Mouse (Mus musculus) B cell, adult 2 months (primary cell): ENCODE results near the gene Anxa11.
"Not testable (repeated sequence)": the region's sequence is repeated elsewhere in the genome, so short reads cannot be mapped to it uniquely, and the experiment has no call there.

Experiments used
- DNase-seq, 2 experiments: peaks; one replicate each; pipeline ENCODE4 v3.0.0; 2022

The Anxa11 gene

DNA sequence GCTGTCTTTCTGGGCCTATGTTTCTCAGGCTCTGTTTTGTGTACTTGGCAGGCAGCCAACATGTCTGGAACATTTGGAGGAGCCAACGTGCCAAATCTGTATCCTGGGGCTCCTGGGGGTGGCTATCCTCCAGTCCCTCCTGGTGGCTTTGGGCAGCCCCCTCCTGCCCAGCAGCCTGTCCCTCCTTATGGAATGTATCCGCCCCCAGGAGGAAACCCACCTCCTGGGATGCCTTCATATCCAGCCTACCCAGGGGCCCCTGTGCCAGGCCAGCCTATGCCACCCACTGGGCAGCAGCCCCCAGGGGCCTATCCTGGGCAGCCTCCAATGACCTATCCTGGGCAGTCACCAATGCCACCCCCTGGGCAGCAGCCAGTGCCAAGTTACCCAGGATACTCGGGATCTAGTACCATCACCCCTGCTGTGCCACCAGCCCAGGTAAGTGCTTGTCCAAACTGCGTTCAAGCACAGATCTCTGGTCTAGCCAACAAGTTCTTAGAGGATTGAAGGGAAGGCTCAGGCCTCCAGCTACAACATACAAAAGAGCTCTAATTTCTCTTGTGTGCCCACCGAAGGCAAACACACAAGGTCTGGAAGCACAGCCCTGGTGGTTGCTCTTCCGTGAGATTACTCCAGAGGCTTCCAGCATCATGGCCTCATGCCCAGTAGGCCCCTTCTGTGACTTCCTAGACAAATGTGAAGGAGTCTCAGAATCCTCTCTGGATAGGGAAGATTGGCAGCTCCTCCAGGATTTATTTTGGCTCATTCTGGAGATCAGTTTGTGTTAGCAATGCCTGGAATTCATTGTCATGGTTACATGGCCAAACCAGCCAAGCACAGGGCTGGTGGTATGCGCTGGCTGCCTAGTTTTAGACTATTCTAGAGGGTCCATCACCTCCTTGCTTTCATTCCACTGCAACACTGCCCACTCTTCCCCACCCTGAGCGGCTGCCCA lies 30.8 kb downstream of the Anxa11 start:
- DNase-seq, result no peak

DNA sequence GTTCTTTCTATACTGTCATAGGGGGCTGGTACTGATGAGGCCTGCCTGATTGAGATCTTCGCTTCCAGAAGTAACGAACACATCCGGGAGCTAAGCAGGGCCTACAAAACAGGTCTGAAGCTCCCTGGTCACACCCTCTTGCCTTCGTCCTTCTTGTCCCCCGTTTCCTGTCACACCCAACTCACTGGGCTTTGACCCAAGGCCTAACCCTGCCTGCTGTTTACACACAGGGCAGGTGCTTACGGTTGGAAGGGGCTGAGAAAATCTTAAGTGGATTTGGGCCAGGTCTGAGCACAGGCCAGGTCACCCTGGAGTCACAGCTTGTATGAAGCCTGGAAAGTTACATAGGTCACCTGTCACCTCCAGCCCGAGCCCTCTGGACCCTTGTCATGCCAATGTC lies 34.7 kb downstream of the Anxa11 start:
- not testable (repeated sequence) for DNase-seq

DNA sequence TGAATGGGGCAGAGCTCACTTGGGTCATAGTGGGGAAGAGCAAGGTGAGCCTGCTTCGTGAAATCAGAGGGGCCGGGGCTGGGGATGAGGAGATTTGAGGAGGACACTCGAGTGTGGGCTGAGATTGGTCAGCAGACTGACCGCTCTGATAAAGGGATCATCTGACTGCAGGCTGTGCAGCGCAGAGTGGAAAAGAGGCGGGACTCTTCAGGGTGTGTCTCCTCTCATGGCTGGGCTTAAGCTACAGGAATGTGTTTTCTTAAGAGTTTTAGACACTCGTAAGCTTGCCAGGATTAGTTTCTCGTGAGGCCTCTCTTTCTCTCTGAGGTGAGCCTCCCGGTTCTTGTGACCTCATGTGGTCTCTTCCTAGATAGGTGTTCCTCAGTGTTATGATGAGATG lies 39.8 kb downstream of the Anxa11 start:
- DNase-seq, result not testable (repeated sequence)

DNA sequence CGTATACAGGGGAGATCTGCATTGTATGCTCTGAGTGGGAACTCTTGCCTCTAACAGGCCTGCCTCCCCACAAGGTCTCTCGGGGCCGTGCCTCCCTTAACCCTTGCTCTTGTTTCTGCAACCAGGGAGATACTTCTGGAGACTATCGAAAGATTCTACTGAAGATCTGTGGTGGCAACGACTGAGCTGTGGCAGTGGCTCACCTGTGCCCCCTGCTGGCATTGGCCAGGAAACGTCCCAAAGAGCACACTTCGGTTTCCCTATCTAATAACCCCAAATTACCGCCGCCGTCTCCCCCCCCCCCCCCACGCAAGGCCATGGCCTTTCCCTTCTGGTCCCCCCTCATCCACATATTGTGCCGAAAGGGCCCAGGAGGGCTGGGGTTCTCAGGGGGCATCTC lies 43.9 kb downstream of the Anxa11 start:
- not testable (repeated sequence) for DNase-seq

DNA sequence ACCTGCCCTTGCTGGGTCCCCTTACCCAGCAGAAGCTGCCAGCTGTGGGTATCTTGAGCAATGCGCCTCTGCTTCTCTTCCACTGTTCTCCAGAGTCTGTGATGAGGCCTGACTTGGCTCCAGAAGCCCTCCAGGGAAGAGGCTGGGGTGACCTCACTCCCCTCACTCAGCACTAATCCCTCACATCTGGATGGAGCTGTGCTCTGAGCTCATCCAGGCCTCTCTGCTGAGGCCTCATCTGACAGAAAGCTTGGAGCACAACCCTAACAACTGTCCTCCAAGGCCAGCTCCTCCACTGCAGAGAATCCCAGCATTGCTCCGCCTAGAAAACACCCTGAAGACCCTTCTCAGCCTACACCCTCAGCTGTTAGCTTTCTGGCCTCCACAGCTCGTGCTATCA lies 52.6 kb downstream of the Anxa11 start:
- DNase-seq, result not testable (repeated sequence)

DNA sequence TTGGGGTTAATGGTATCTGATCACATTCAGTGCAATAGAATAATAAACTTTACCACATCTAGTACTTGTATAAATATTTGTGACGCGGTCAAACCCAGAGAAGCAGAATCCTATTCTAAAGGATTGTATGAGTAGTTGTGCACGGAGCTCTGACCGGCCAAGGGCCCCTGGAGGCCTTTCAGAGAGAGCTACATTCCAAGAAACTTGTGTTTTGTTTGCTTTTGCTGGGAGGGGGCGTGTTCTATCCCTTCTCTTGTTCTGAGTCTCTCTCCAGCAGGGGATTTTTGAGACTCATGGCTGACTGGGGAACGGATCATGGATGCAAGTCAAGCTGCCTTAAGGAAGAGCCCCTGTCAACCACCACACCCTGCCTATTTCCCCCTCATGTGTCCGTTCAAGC lies 53.7 kb downstream of the Anxa11 start:
- DNase-seq, result not testable (repeated sequence)

DNA sequence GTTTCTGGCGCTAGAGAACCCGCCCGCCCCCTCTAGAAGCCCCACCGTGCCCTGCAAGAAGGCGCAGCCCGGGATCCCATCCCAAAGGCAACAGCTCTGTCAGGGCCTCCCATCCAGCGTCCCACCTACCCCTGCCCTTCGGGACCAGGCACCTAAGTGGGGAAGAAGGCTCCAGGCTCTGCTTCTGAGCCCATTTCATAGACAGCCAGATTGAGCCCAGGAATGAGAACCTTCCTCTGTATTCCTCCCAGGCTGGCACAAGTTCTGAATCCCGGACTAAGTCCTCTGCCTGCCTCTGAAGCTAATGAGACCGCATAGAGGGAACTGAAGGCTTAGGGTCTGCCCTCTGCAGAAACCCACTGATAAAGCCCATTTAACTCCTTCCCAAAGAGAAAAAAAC lies 61.0 kb downstream of the Anxa11 start, which contains the start of gene Plac9a:
Plac9a (minus strand) TSS at position 101 of the 400 bp plus-strand sequence.
- not testable (repeated sequence) for DNase-seq

DNA sequence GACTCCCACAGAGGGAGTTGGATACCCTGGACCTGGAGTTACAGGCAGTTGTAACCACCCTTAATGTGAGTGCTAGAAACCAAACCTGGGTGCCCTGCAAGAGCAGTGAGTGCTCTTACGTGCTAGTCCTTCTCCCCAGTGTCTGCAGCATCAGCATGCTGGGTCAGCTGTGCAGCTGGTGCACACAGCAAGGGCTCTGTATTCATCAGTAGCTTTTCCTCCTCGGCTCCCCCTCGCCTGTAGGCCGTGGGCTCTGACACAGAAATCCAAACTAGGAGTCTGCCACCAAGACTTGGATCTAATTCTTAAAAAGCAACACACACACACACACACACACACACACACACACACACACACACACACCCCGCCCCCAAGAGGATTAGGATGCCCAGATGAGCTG lies 63.3 kb downstream of the Anxa11 start:
- DNase-seq, result not testable (repeated sequence)

DNA sequence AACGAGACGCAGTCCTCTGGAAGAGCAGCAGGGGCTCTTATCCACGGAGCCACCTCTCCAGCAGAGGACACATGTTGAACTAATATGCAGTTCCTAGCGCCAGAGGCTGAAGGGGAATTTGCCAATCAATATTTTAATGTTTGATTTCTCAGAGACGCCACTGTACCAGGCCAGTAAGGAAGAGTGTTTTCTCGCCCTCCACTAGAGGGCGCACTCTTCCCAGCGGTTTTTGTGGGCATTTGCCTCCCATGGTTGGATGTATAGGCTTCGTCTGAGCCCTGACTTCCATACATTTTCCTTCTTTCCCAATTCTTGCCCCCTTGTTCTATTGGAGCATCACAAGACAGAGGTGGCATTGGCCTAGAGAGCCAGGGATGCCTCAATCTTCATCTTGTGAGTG lies 65.3 kb downstream of the Anxa11 start:
- not testable (repeated sequence) for DNase-seq

DNA sequence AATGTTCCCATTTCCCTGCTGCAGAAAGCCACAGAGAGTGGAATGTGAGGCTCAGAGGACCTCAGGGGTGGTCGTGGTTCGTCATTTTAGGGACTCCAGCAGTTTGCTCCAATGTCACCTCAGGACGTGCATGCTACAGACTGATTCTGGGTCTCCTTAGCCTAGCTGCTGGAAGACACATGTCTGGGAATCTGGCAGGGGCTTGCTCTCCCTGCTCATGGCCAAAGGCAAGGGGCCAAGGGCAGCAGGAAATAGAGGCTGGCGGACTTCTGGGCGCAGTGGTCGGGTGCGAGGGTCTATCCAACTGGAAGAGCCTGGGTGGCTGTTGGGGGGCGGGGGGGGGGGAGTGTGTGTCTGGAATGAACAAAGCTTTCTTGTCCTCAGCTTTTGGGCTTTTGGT lies 67.0 kb downstream of the Anxa11 start:
- DNase-seq, result not testable (repeated sequence)

DNA sequence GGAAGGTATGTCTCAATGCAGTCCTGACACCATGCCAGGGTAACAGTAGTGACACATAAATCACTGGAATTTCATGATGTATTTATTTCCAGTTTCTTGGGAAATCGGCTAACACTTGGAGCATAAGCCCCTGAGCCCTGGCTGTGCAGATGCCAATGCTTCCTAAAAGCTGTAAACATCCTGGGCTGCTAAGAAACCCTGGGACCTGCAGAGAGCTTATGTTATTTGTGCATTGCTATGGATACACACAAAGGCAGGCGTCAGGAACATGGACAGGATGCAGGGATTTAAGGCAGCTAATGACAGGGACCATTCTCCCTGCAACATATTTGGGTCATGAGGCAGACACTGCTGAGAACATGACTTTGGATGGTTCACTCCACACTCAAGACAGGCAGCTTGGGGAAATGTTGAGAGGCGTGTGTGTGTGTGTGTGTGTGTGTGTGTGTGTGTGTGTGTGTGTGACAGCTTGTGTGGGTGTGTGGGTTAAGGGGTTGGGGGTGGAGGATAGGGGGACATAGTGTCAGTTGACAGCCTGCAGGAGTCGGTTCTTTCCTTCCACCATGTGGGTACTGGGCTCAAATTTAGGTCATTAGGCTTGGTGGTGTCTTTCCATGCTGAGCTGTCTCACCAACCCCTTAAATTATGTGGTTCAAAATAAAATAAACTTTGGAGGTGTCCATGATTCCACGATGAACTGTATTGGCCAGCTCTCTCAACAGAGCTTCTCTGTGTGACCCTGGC lies 76.6 kb downstream of the Anxa11 start:
- not testable (repeated sequence) for DNase-seq

DNA sequence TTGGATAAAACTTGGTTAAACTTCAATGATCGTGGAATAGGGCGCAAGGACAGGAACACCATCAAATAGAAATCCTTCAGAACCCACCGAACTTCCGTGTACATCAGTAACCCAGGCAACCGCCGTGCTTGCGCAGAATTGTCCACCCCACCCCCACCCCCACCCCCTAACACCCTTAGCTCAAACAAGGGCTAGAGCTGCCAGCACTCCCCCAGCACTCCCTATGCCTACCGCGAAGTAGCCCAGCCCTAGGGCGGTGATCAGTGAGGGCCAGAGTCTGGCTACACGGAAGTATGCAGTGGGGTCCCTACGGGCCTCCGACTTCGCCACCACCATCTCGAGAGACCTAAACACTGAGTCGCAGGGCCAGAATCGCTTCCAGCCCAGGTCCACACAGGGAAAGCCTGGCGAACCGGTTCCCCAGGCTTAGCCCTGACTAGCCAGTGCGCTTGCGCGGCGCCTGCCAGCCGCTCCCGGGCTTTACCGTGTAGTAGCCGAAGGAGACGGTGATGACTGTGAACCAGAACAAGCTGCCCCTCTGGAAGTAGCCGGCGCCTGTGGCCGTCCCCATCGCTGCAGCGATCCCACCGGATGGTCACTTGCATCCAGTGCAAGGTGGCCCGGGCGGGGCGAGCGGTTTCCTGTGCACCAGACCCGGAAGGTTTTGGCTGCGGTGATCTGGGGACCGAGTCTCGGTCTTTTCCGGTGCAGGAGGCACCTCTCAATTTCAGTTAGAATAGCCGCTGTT lies 85.0 kb downstream of the Anxa11 start:
- DNase-seq, result not testable (repeated sequence)

DNA sequence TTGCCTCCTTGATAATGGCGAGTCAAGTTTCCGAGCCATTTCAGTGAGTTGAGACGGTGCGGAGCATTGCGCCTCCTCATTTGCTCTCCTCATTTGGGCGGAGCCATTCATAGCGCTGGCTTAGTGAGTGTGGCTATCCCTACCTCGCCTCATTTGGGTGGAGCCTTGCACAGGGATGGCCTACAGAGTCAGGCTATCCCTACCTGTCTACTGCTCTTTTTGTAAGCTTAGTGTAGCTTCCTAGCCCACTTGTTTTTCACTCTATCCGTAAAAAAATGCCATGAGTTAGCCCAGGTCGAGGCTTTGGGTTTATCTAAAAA lies 85.6 kb downstream of the Anxa11 start, which contains the start of gene Tmem254a:
Tmem254a (minus strand) TSS at position 111 of the 320 bp plus-strand sequence.
- not testable (repeated sequence) for DNase-seq
